ENCODE assay signal across 7 mouse cellular contexts in genomic region chr12:50999295-51000237, GRCm38 (mm10).
A peak's percentile ranks its signal among the peaks of the same experiment; 100 is the strongest.
DNase-seq lines count a peak whose midpoint lies in the region; ATAC-seq and TF ChIP-seq lines count a peak whose summit lies in the region.

No protein-coding gene starts in this region.

- peak; percentile 87 for ATAC-seq in midbrain, postnatal 0 days (ENCODE audit: low FRiP score)

- no peaks in the 10 kb centered on the region for H3K36me3 ChIP-seq in limb, embryonic 10.5 days
- H3K36me3 ChIP-seq in midbrain, postnatal 0 days (ENCODE audit: insufficient read depth, low read length): no peaks in the 10 kb centered on the region
- H3K36me3 ChIP-seq in testis, adult 2 months (ENCODE audit: control insufficient read depth, insufficient read depth, low read length): no peaks in the 10 kb centered on the region

- H3K27ac ChIP-seq in limb, embryonic 10.5 days: no peak overlapping the region
- H3K27ac ChIP-seq in midbrain, postnatal 0 days (ENCODE audit: low read depth, low read length): no peak overlapping the region
- no peak overlapping the region for H3K27ac ChIP-seq in testis, adult 2 months (ENCODE audit: control insufficient read depth, insufficient read depth, low read depth, low read length)

- H3K4me3 ChIP-seq in limb, embryonic 10.5 days: no peak overlapping the region
- no peak overlapping the region for H3K4me3 ChIP-seq in midbrain, postnatal 0 days (ENCODE audit: low read depth, low read length)
- H3K4me3 ChIP-seq in testis, adult 2 months (ENCODE audit: control insufficient read depth, low read depth, low read length): no peak overlapping the region

- H3K9ac ChIP-seq in midbrain, postnatal 0 days (replicated peaks; ENCODE audit: low read length, poor library complexity, severe bottlenecking): no peak overlapping the region

- no peak for TF ChIP-seq POLR2A in testis, adult 2 months (IDR thresholded peaks at IDR 0.05; ENCODE audit: control insufficient read depth, low read depth, low read length)

- TF ChIP-seq CTCF in midbrain, postnatal 0 days (IDR thresholded peaks at IDR 0.05): peak; percentile 87
- TF ChIP-seq CTCF in testis, adult 2 months (IDR thresholded peaks at IDR 0.05; ENCODE audit: control insufficient read depth, insufficient read depth, insufficient replicate concordance, low read depth, low read length): peak; percentile 96

- no peak overlapping the region for H3K4me2 ChIP-seq in midbrain, postnatal 0 days (ENCODE audit: low read depth, low read length, poor library complexity, severe bottlenecking)

- 34% methylated on average over 20 of the region's 20 CpGs for WGBS in limb, embryonic 10.5 days
- 30% methylated on average over 20 of the region's 20 CpGs for WGBS in midbrain, postnatal 0 days

- peak; percentile 87 for DNase-seq in adrenal gland, postnatal 14 days
- DNase-seq in cerebellum, postnatal 4 days (ENCODE audit: low spot score in 2 of 2): peak; percentile 90 to 97
- DNase-seq in gastrocnemius, adult 18-20 months (ENCODE audit: low spot score): peak; percentile 25
- DNase-seq in kidney, adult 18-20 months: peak; percentile 67
- DNase-seq in limb, embryonic 10.5 days (ENCODE audit: low spot score): peak; percentile 91
- DNase-seq in midbrain, postnatal 0 days (ENCODE audit: low spot score): peak; percentile 93

- H3K4me1 ChIP-seq in limb, embryonic 10.5 days: peaks cover 31% of the 10 kb centered on the region
- H3K4me1 ChIP-seq in midbrain, postnatal 0 days (ENCODE audit: insufficient read depth, low read length): no peaks in the 10 kb centered on the region
- no peaks in the 10 kb centered on the region for H3K4me1 ChIP-seq in testis, adult 2 months (ENCODE audit: control insufficient read depth, insufficient read depth, low read length)

- no peaks in the 10 kb centered on the region for H3K27me3 ChIP-seq in limb, embryonic 10.5 days (ENCODE audit: low read depth, poor library complexity, severe bottlenecking)
- peaks cover 4% of the 10 kb centered on the region; the same call in 1 of the 2 replicates for H3K27me3 ChIP-seq in midbrain, postnatal 0 days (ENCODE audit: insufficient read depth, low read length)
- H3K27me3 ChIP-seq in testis, adult 2 months (ENCODE audit: control insufficient read depth, insufficient read depth, low read length): no peaks in the 10 kb centered on the region

- no peaks in the 10 kb centered on the region for H3K9me3 ChIP-seq in limb, embryonic 10.5 days (replicated peaks)
- no peaks in the 10 kb centered on the region for H3K9me3 ChIP-seq in midbrain, postnatal 0 days (ENCODE audit: low read length)

Comparison
In these comparisons a context has a peak if more than half of its experiments do, and no peak if none do; other contexts are left out.
1. DNase-seq: peak in every context shown above with its lines; median percentile 94 in cerebellum, postnatal 4 days; 93 in midbrain, postnatal 0 days; 91 in limb, embryonic 10.5 days; 87 in adrenal gland, postnatal 14 days; 67 in kidney, adult 18-20 months; 25 in gastrocnemius, adult 18-20 months.